24 mouse cellular contexts compared by ENCODE assay signal in genomic region chr13:55107116-55107515, GRCm38 (mm10). TPM values are rescaled to one million over a fixed set of nuclear protein-coding genes. Genes with fewer than 3 reads are reported as not detected.
DNase-seq lines count a peak whose midpoint lies in the region; ATAC-seq and TF ChIP-seq lines count a peak whose summit lies in the region.
"Had no signal": no experiment of that assay in that cellular context is flagged by ENCODE, and none has a peak within 500 bp of the region (broad histone marks: within the 10 kb centered on the region; RNA-seq: fewer than 3 reads in every experiment).

No protein-coding gene starts in this region.

- intact Hi-C loops in heart, postnatal 25 days (cut with DNase I): no loop called here

- no peak overlapping the region for H3K4me3 ChIP-seq in hindbrain, embryonic 14.5 days (replicated peaks; ENCODE audit: low read length)
- no peak overlapping the region for H3K4me3 ChIP-seq in hindbrain, embryonic 16.5 days (ENCODE audit: low read length)
- peak overlapping the region; percentile 83 for H3K4me3 ChIP-seq in liver, embryonic 12.5 days
- H3K4me3 ChIP-seq in small intestine, adult 2 months (ENCODE audit: low read depth, low read length): no peak overlapping the region
- H3K4me3 ChIP-seq: embryonic facial prominence, embryonic 13.5 days; forebrain, embryonic 12.5 days; midbrain, embryonic 12.5 days had no signal

- 0 out of 2 replicates have a peak overlapping the region, but pooled peaks have one; percentile 89 for H3K9ac ChIP-seq in hindbrain, embryonic 14.5 days
- no peak overlapping the region for H3K9ac ChIP-seq in hindbrain, embryonic 16.5 days (ENCODE audit: low read depth, low read length)
- H3K9ac ChIP-seq in liver, embryonic 12.5 days: 0 out of 2 replicates have a peak overlapping the region, but pooled peaks have one; percentile 82
- H3K9ac ChIP-seq: embryonic facial prominence, embryonic 13.5 days; lung, embryonic 14.5 days; midbrain, embryonic 12.5 days had no signal

- H3K27me3 ChIP-seq in hindbrain, embryonic 14.5 days (ENCODE audit: control insufficient read depth, insufficient read depth, low read length): no peaks in the 10 kb centered on the region
- no peaks in the 10 kb centered on the region for H3K27me3 ChIP-seq in hindbrain, embryonic 16.5 days (replicated peaks; ENCODE audit: control insufficient read depth, insufficient read depth, low read length)
- no peaks in the 10 kb centered on the region for H3K27me3 ChIP-seq in liver, embryonic 12.5 days (replicated peaks)
- H3K27me3 ChIP-seq in small intestine, adult 2 months (ENCODE audit: control insufficient read depth, insufficient read depth, low read length): no peaks in the 10 kb centered on the region
- H3K27me3 ChIP-seq: embryonic facial prominence, embryonic 13.5 days; forebrain, embryonic 12.5 days; midbrain, embryonic 12.5 days; Patski had no signal

- H3K36me3 ChIP-seq in hindbrain, embryonic 14.5 days (replicated peaks; ENCODE audit: control insufficient read depth, insufficient read depth): peaks cover 12% of the 10 kb centered on the region
- no peaks in the 10 kb centered on the region for H3K36me3 ChIP-seq in hindbrain, embryonic 16.5 days (ENCODE audit: control insufficient read depth, insufficient read depth, low read length)
- H3K36me3 ChIP-seq in liver, embryonic 12.5 days: peaks cover 44% of the 10 kb centered on the region
- no peaks in the 10 kb centered on the region for H3K36me3 ChIP-seq in small intestine, adult 2 months (ENCODE audit: control insufficient read depth, insufficient read depth, low read length)

- H3K4me1 ChIP-seq in hindbrain, embryonic 14.5 days (replicated peaks; ENCODE audit: control insufficient read depth, insufficient read depth, low read length): peaks cover 12% of the 10 kb centered on the region
- peaks cover 11% of the 10 kb centered on the region for H3K4me1 ChIP-seq in hindbrain, embryonic 16.5 days (ENCODE audit: control insufficient read depth, insufficient read depth, low read depth, low read length)
- peaks cover 38% of the 10 kb centered on the region for H3K4me1 ChIP-seq in liver, embryonic 12.5 days
- H3K4me1 ChIP-seq in small intestine, adult 2 months (ENCODE audit: control insufficient read depth, insufficient read depth, insufficient read length, low read length): peaks cover 4% of the 10 kb centered on the region; the same call in 1 of the 2 replicates

- TF ChIP-seq CTCF in small intestine, adult 2 months (IDR thresholded peaks at IDR 0.05; ENCODE audit: extremely low read depth, insufficient read length, insufficient replicate concordance, low read depth, low read length): no peak

- no peak for TF ChIP-seq POLR2A in small intestine, adult 2 months (IDR thresholded peaks at IDR 0.05; ENCODE audit: low read depth, low read length)

- H3K27ac ChIP-seq in hindbrain, embryonic 14.5 days: no peak overlapping the region
- H3K27ac ChIP-seq in hindbrain, embryonic 16.5 days (ENCODE audit: low read depth, low read length): no peak overlapping the region
- peak overlapping the region; percentile 23; the same call in 1 of the 2 replicates for H3K27ac ChIP-seq in liver, embryonic 12.5 days
- peak overlapping the region; percentile 45 for H3K27ac ChIP-seq in small intestine, adult 2 months (ENCODE audit: insufficient read depth, low read depth, low read length)
- H3K27ac ChIP-seq: embryonic facial prominence, embryonic 13.5 days; forebrain, embryonic 12.5 days; midbrain, embryonic 12.5 days had no signal

- no peaks in the 10 kb centered on the region for H3K9me3 ChIP-seq in hindbrain, embryonic 14.5 days (ENCODE audit: control insufficient read depth, low read length)
- H3K9me3 ChIP-seq in hindbrain, embryonic 16.5 days (ENCODE audit: control insufficient read depth, low read length): no peaks in the 10 kb centered on the region
- no peaks in the 10 kb centered on the region for H3K9me3 ChIP-seq in liver, embryonic 12.5 days (replicated peaks)
- H3K9me3 ChIP-seq: embryonic facial prominence, embryonic 13.5 days; forebrain, embryonic 12.5 days; midbrain, embryonic 12.5 days had no signal

- no peak for ATAC-seq in hindbrain, embryonic 14.5 days (ENCODE audit: low FRiP score)
- no peak for ATAC-seq in hindbrain, embryonic 16.5 days
- ATAC-seq in liver, embryonic 12.5 days: no peak
- ATAC-seq: activated CD4-positive, CD25-positive, alpha-beta regulatory T cell, adult 4 months; Patski had no signal

- 96% methylated on average over 4 of the region's 4 CpGs for WGBS in hindbrain, embryonic 14.5 days
- 92% methylated on average over 4 of the region's 4 CpGs for WGBS in hindbrain, embryonic 16.5 days
- 81% methylated on average over 4 of the region's 4 CpGs for WGBS in liver, embryonic 12.5 days (ENCODE audit: insufficient replicate concordance)
- 89% methylated on average over 4 of the region's 4 CpGs for WGBS in small intestine, adult 2 months

- peak; percentile 81 for DNase-seq in heart, adult 11 months
- DNase-seq in heart, postnatal 25 days (ENCODE audit: low spot score): no peak
- no peak for DNase-seq in hindbrain, embryonic 14.5 days (ENCODE audit: low spot score)
- DNase-seq in spleen, postnatal 36 days (ENCODE audit: low spot score in 2 of 2): no peak
- DNase-seq: cerebellum, adult 9-10 months; kidney, adult 18-20 months; kidney, postnatal 10 days; lung, embryonic 14.5 days; retina, postnatal 1 day had no signal

- 0 out of 2 replicates have a peak overlapping the region, but pooled peaks have one; percentile 3 for H3K4me2 ChIP-seq in hindbrain, embryonic 14.5 days (replicated peaks)
- no peak overlapping the region for H3K4me2 ChIP-seq in hindbrain, embryonic 16.5 days (ENCODE audit: low read length)
- peak overlapping the region; percentile 82 for H3K4me2 ChIP-seq in liver, embryonic 12.5 days
- H3K4me2 ChIP-seq: midbrain, embryonic 12.5 days had no signal

RNA-seq across cellular contexts. Expression of gene Zfp346, which starts 2.0 kb away (rescaled TPM):
- 10 to 100 TPM; 13.9 to 20.6 TPM for total RNA-seq in heart, postnatal 25 days (2021)
- polyA plus RNA-seq in hindbrain, embryonic 14.5 days (2014; fragmentation: Nextera tagmentation; extraction: Ambion mirVana): 30.9 and 33.4 TPM in 2 replicates
- polyA plus RNA-seq in hindbrain, embryonic 16.5 days (2015; fragmentation: Nextera tagmentation; extraction: Ambion mirVana): 29.8 and 30.6 TPM in 2 replicates
- 10.6 and 11.4 TPM in 2 replicates for polyA plus RNA-seq in liver, embryonic 12.5 days (2016; fragmentation: Nextera tagmentation; extraction: Ambion mirVana)
- 4.0 and 4.1 TPM in 2 replicates for polyA plus RNA-seq in small intestine, adult 2 months (2012; rRNA removed)

RNA-seq across cellular contexts. Expression of gene Uimc1, which starts 7.0 kb away (rescaled TPM):
- 10 to 100 TPM; 21.7 to 24.5 TPM for total RNA-seq in heart, postnatal 25 days (2021)
- polyA plus RNA-seq in hindbrain, embryonic 14.5 days (2014; fragmentation: Nextera tagmentation; extraction: Ambion mirVana): 20.8 and 21.5 TPM in 2 replicates
- polyA plus RNA-seq in hindbrain, embryonic 16.5 days (2015; fragmentation: Nextera tagmentation; extraction: Ambion mirVana): 18.2 and 18.5 TPM in 2 replicates
- polyA plus RNA-seq in liver, embryonic 12.5 days (2016; fragmentation: Nextera tagmentation; extraction: Ambion mirVana): 18.4 TPM in 2 replicates
- 0.61 and 1.5 TPM in 2 replicates for polyA plus RNA-seq in small intestine, adult 2 months (2012; rRNA removed)

RNA-seq across cellular contexts. Expression of gene Gm17617, which starts 26.2 kb away (rescaled TPM):
- total RNA-seq in heart, postnatal 25 days (2021): not detected
- polyA plus RNA-seq in hindbrain, embryonic 14.5 days (2014; fragmentation: Nextera tagmentation; extraction: Ambion mirVana): not detected in 2 replicates
- polyA plus RNA-seq in hindbrain, embryonic 16.5 days (2015; fragmentation: Nextera tagmentation; extraction: Ambion mirVana): not detected in 2 replicates
- polyA plus RNA-seq in liver, embryonic 12.5 days (2016; fragmentation: Nextera tagmentation; extraction: Ambion mirVana): not detected in 2 replicates
- polyA plus RNA-seq in small intestine, adult 2 months (2012; rRNA removed): not detected in 2 replicates
- total RNA-seq: adrenal gland, postnatal 4 days; granulocyte monocyte progenitor cell, adult 5-6 weeks; layer of hippocampus, adult 8-10 months; left cerebral cortex, adult 18-20 months had no signal
- polyA plus RNA-seq: activated CD4-positive, CD25-positive, alpha-beta regulatory T cell, adult 4 months; C2C12; cortical plate, adult 2 months; embryonic facial prominence, embryonic 13.5 days; forebrain, embryonic 12.5 days; limb, embryonic 11.5 days; lung, embryonic 14.5 days; midbrain, embryonic 12.5 days; Patski had no signal

RNA-seq across cellular contexts. Expression of gene Fgfr4, which starts 45.3 kb away (rescaled TPM):
- total RNA-seq in heart, postnatal 25 days (2021): under 1 TPM; 0.11 to 0.44 TPM
- 0.92 and 1.7 TPM in 2 replicates for polyA plus RNA-seq in hindbrain, embryonic 14.5 days (2014; fragmentation: Nextera tagmentation; extraction: Ambion mirVana)
- 1.3 and 1.6 TPM in 2 replicates for polyA plus RNA-seq in hindbrain, embryonic 16.5 days (2015; fragmentation: Nextera tagmentation; extraction: Ambion mirVana)
- polyA plus RNA-seq in liver, embryonic 12.5 days (2016; fragmentation: Nextera tagmentation; extraction: Ambion mirVana): 5.0 and 5.7 TPM in 2 replicates
- 2.9 and 4.8 TPM in 2 replicates for polyA plus RNA-seq in small intestine, adult 2 months (2012; rRNA removed)
- total RNA-seq: granulocyte monocyte progenitor cell, adult 5-6 weeks had no signal
- polyA plus RNA-seq: activated CD4-positive, CD25-positive, alpha-beta regulatory T cell, adult 4 months had no signal

Comparison
In these comparisons a context has a peak if more than half of its experiments do, and no peak if none do; other contexts are left out.
1. H3K27ac ChIP-seq: peak in liver, embryonic 12.5 days (single experiment) and small intestine, adult 2 months (single experiment); none in hindbrain, embryonic 14.5 days (single experiment) and hindbrain, embryonic 16.5 days (single experiment).